Mouse (Mus musculus) gastrocnemius, postnatal 4 days (tissue): ENCODE data around the gene Kcnh2. TPM values are rescaled to one million over a fixed set of nuclear protein-coding genes. Genes with fewer than 3 reads are reported as not detected.

Experiments used
- DNase-seq, 2 experiments: peaks; one replicate each; pipeline ENCODE4 v3.0.0; 2021 to 2022; ENCODE audit warnings: low spot score in 2 of 2, mixed read lengths in 2 of 2
- total RNA-seq, 2 experiments: library from RNA; stranded (reverse); gene quantifications; 2 replicates each; pipeline ENCODE4 v1.2.3; 2021

Gene Kcnh2
- total RNA-seq, 2 experiments from 2014 or later: 22.4 to 24.6 TPM

DNA sequence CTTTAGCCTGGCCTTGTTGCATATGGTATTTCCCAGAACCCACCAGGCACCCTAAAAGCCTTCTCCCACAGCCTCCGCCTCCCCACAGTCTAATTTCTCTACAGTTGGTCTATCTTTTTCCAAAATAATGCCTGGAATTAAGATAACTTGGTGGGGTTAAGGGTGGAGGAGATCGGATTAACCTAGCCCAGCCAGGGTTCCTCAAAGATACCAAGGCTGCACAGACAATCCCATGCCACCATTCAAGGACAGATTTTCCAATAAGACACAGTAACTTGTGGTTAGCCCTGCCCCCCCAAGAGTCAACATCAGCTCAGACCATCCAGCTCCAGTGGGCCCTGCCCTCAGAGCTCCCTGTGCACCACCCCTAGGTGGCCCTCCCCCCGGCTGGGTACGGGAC, 29.1 kb upstream of the Kcnh2 start:
- no peak for DNase-seq

DNA sequence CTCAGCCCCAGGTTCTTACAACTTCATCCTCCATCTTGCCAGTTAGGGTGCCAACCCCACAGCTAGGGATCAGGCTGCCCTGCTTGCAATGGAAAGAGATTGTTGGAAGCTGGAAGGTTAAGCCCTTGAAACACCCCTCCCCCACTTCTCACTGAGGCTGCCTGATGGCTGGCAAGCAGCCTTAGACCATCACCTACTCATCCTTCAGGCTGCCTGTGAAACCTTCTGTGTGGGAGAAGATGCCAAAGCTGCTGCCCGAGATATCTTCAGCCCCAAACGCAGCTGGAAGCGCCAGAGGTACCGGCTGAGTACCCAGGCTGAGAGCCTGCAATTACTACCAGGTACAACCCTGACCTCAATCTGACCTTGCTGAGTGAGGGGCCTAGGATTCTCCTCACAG, 28.1 kb upstream of the Kcnh2 start:
- DNase-seq: no peak

- DNase-seq: no peak
These were observed 27.3 kb upstream of the Kcnh2 start for GRCm38 (mm10) chr5:24378700-24379099.

DNA sequence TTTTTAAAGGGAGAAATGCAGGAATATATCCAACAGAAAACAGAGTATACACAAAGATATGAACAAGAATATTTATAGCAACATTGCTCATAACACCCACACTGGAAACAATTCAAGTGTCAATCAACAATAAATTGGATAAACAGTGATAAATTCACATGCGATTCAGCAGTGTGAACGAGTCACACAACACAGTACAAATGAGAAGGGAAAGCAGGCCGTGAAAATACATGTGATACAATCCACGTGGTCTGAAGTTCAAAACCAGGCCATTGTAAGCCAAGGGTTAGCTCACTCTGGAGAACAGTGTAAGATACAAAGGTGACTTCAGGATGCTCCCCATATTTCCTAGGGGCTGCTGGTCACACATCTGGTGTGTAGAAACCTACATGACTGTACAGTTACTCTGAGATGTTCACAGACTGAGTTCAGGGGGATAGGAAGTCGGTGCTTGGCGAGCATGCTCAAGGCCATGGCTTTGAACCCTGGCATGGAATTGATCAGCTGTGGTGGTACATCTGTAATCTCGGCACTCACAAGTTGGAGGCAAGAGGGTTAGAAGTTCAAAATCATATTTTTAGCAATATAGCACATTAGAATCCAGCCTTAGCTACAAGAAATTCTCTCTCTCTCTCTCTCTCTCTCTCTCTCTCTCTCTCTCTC, 23.4 kb upstream of the Kcnh2 start:
- no peak for DNase-seq

DNA sequence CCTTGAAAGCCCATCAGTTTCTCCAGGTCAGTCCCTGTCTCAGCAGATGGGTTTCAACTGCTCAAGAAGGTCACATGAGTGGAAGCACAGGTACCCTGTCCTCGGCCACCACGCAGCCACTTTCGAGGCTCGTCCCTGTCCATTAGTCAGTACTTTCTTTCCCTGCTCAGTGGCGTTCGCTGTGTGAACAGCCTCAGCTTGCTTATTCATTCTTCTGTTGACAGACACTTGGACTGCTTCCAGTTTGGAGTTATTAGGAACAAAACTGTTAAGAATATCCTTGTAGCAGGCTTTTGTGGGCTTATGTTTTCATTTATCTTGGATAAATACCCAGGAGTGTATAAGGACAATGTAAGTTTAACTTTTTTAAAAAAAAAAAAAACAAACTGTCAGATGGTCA, 22.8 kb upstream of the Kcnh2 start:
- DNase-seq: no peak

DNA sequence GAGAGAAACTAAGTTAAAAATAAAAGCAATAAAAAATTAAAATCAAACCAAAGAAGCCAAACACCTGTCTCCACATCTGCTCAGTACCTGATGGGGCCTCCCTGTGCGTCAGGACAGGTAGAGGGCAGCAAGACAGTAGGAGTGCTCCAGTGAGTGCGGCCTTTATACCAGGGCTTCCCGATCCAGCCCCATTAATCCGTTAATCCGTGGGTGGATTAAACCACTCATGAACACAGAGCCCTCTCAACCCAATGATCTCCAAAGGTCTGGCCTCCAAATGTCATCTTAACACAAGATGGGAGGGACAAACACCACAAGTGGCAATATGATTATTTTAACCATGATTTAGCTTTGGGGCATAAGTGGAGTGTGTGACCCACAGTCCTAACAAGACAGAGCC, 22.4 kb upstream of the Kcnh2 start:
- DNase-seq: no peak

DNA sequence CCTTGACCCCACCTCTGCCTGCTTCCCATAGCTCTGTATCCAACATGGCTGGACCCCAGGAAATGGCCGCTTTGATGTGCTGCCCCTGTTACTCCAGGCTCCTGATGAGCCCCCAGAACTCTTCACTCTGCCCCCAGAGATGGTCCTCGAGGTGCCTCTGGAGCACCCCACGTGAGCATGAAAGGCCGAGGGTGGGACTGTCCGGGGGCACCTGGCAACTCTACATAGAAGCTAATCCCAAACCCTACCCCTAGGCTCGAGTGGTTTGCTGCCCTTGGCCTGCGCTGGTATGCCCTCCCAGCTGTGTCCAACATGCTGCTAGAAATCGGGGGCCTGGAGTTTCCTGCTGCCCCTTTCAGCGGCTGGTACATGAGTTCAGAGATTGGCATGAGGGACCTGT, 18.4 kb upstream of the Kcnh2 start:
- no peak for DNase-seq

- DNase-seq: no peak
These were observed 15.0 kb upstream of the Kcnh2 start for GRCm38 (mm10) chr5:24366426-24366825.

GRCm38 (mm10) chr5:24365528-24365927, 14.1 kb upstream of the Kcnh2 start:
- no peak for DNase-seq

- DNase-seq: no peak
These were observed 13.6 kb upstream of the Kcnh2 start for GRCm38 (mm10) chr5:24364963-24365362.

DNA sequence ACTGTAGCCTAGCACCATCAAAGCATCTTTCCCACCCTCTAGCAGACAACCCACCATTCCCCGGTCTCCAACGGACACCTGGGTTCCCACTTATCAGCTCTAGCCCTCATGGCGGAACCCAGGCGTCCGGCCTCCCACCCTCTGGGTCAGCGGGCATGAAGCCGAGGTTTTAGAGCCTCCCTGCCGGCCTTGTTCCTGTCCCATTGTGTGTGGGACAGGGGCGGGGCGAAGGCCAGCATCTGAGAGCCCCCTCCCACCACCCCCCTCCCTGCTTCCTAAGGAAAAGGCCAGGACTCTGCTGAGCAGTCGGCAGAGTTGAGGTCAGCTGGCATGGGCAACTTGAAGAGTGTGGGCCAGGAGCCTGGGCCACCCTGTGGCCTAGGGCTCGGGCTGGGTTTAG, 13.1 kb upstream of the Kcnh2 start, which contains the start of gene Nos3:
Nos3 (plus strand) TSS at position 303 of the 400 bp plus-strand sequence.
- DNase-seq: no peak

- no peak for DNase-seq
These were observed 12.7 kb upstream of the Kcnh2 start for GRCm38 (mm10) chr5:24364061-24364460.

DNA sequence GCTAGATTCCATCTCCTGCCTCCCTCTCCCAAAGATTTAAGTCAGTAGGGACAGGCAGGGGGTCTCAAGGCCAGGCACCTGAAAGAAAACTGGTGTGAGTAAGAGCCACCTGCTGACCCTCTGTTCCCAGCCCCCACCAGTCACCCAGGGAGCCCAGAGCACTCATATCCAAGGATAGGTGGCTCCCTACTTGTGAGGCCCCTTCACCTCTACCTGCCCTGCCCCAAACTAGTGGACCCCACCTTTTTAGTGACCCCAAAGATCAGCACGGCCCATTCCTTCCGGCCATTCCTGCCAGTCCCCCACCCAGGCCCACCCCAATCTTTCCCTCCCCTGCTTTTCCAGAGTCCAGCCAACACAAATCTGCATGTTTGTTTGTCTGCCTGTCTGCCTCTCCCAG, 12.1 kb upstream of the Kcnh2 start:
- no peak for DNase-seq

- DNase-seq: peak; percentile 69 to 72
These were observed 9.5 kb upstream of the Kcnh2 start for GRCm38 (mm10) chr5:24360792-24361454.

GRCm38 (mm10) chr5:24357461-24357860, 6.1 kb upstream of the Kcnh2 start:
- DNase-seq: peak in 1 of 2 experiments; percentile 83

DNA sequence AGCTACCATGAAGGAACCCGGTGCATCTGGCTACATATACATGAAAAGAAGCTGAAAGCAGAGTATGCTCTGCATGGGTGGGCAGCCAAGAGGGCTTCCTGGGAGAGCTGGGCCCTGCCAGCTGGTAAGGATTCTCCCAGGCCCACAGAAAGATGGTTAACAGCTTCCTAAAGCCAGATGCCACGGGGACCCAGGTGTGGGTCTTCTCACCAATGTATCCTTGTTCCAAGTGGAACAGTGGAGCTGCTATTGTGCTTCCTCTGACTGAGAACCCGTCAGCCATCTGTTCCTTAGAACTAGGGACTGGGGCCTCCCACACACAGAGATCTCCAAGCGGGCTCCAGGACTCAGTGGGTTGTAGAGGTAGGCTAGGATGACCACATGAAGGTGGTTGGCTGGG, 5.4 kb upstream of the Kcnh2 start:
- no peak for DNase-seq

DNA sequence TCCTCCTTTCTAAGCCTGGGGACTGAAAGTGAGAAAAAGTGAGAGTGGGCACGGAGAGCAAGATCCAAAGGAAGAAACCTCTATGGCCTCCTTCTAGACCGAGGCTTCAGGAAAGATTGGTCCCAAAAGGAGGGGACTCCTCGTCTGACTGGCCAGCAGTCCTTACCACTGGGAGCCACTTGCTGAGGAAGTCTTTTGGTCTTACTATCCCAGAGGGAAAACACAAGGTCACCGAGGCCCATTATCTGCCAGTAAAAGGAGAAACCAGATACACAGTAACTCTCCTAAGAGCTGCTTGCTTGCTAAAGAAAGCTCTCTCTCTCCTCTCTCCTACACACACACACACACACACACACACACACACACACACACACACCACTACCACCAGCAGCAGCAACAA, 1.9 kb upstream of the Kcnh2 start:
- DNase-seq: no peak

- peak in 1 of 2 experiments; percentile 59 for DNase-seq
These were observed 951 bp upstream of the Kcnh2 start for GRCm38 (mm10) chr5:24352251-24352859.

- DNase-seq: peak; percentile 81 to 82
These were observed 332 bp upstream of the Kcnh2 start for GRCm38 (mm10) chr5:24351701-24352171.

DNA sequence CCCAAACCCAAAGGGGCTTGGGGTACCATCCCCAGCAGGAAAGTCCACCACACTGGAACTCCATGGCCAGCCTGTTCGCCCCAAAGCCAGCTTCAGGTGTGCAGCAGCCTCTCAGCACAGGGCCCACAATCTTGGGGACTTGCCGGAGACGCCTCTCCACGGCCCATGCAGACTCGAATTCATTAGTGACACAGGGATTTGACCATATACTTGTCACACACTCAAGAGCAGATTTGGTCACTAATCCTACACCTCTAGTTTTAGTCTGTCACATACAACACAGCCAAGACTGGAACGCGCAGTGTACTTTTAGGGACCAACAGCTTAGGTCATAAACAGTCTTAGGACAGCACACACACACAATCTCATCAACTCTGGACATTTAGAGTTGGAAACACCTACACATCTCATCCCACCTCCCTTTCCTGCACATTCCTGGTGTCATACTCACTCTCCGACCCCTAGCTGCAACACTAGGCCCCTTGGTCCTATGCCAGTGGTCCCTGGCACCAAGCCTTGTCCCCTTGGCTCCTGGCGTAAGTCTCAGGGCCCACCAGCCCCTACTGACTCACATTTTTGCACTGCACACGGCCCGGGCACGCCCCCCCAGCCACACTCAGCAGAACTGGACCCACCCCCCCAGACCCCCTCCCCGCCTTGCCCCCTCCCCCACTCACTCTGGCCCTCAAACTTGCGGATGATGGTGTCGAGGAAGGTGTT, 713 bp downstream of the Kcnh2 start:
- DNase-seq: no peak

- DNase-seq: no peak
These were observed 1.3 kb downstream of the Kcnh2 start for GRCm38 (mm10) chr5:24350073-24350472.

- DNase-seq: peak in 1 of 2 experiments; percentile 37
These were observed 2.9 kb downstream of the Kcnh2 start for GRCm38 (mm10) chr5:24348546-24348945.
